Mouse (Mus musculus) bone marrow macrophage, adult 2 months (primary cell): ENCODE data around the gene Gpx7.

Source experiments
- CTCF ChIP-seq: IDR thresholded peaks from 2 replicates; pipeline ENCODE4 v1.5.1; 2012; ENCODE audit warnings: low read depth, mild to moderate bottlenecking, low read length, moderate library complexity
- POLR2A ChIP-seq: IDR thresholded peaks from 2 replicates; pipeline ENCODE4 v1.6.1; 2012; ENCODE audit warnings: mild to moderate bottlenecking, low read depth, low read length, borderline replicate concordance

- TF ChIP-seq POLR2A (no peak), CTCF (no peak)
Measured at GRCm38 (mm10) chr4:108358498-108358897, 48.3 kb downstream of the Gpx7 start.
